Mouse (Mus musculus) urinary bladder, postnatal 25 days (tissue): ENCODE data around the gene Rab17.

Experiments
- DNase-seq: peaks from one replicate; pipeline ENCODE4 v3.0.0; 2022; ENCODE audit warnings: low spot score

The Rab17 gene

GRCm38 (mm10) chr1:90969347-90969784 lies at the start of gene Rab17:
Gene Rab17, minus strand, starts transcription at chr1:90969661.
- no peak for DNase-seq

DNA sequence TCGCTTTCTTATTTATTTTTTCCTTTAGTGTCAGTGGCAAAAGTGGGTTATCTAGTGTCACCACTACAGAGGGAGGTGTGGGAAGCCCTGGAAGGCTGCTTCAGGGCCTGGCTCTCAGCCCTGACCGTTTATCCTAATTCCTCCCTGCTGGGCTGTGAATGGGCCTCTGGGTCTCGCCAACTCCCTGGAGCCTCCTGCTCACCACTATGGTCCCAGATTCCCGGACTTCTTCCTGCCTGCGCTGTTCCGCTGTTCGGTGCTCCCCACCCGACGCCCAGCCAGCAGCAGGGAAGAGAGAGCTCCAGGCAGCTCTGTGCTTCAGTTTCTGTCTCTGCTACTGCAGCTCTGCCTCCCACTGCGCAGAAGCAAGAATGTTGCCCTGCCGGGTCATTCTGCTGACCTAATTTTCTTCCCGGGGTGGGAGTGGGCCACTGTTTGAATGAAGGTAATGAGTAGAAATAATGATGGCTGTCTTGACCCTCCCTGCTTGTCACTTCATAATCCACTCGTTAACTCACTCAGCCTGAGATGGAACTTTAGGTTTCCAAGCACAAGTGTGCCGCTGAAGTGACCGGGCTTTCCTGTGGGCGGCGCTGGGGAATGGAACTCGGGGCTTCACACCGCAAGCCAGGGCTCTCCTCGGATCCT lies 47.8 kb upstream of the Rab17 start:
- no peak for DNase-seq

DNA sequence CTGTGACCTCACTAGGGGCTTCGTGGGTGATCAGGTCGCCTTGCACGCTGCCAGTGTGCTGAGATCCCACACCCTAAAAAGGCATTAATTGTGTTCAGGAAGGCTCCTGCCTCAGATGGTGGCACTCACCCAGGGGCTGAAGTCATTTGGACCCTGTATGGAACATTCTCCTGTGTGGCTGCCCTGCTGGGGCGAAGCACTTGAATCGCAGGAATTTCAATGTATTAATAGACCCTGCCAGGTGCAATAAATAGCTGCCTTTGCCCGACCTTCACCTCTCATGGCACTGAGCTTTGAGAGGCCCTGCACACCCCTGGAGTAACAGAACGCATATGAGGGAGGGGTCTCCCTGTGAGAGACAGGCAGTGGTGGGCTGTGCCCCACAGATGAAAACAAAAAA lies 46.1 kb upstream of the Rab17 start:
- DNase-seq: no peak

- no peak for DNase-seq
Observed at GRCm38 (mm10) chr1:91013803-91014202, 44.3 kb upstream of the Rab17 start.

GRCm38 (mm10) chr1:91011336-91011735 lies 41.9 kb upstream of the Rab17 start:
- DNase-seq: no peak

DNA sequence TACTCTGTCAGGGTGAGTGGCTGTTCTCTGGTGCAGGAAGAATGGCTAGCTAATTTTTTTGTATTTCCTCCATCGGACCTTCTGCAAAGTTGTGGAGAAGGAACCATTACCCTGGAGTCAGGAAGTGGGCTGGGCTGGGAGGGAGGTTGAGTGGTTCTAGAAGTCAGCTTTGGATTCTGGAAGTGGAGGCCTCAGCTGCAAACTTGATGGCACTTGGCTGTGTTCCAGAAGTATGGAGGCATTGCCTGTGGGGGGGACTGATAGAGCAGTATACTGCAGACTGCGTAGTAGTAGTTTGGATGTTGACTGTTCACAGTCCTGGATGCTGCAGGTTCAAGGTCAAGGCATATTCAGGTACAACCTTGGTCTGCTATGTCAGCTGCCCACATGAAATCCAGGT lies 41.3 kb upstream of the Rab17 start:
- DNase-seq: no peak

- no peak for DNase-seq
Observed at GRCm38 (mm10) chr1:91010216-91010615, 40.8 kb upstream of the Rab17 start.

GRCm38 (mm10) chr1:91009266-91009665 lies 39.8 kb upstream of the Rab17 start:
- no peak for DNase-seq

DNA sequence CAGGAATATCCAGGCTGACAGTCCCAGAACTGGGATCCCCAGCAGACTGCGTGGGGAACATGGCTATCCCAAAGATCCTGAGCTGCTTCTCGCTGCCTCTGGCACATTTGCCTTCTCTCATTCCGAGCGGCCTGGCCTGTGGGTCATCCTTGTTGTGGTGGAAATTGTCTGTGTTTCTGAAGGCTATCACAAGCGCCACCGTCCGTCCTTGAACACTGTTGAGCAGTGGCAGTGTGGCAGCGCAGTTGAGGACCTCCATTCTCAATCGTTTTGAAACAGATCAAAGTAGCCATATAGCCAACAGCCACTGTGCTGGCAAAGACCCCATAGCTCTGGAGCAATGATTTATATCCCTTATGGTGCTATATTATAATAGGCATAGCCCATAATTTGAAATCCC lies 39.3 kb upstream of the Rab17 start:
- DNase-seq: no peak

DNA sequence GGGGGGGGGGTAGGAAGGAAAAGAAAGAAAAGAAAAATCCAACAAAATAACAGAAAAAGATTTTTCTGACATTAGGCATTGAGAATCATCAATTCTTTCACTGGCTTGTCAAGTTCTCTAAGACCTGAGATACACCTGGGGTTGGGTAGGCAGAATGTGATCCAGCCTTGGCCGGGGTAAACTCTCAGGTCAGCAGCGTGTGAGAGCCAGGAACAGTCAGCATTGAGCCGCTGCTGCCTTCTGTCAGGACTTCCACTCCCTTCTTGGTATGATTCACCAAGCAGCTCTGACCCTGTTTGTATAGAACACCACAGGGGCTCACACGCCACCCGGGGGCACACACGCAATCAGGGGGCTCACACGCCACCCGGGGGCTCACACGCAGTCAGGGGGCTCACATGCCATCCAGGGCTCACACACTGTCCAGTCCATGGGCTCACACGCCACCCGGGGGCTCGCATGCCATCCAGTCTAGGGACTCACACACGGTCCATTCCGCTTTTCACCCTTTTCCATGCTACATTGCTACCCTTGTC lies 38.8 kb upstream of the Rab17 start:
- no peak for DNase-seq

DNA sequence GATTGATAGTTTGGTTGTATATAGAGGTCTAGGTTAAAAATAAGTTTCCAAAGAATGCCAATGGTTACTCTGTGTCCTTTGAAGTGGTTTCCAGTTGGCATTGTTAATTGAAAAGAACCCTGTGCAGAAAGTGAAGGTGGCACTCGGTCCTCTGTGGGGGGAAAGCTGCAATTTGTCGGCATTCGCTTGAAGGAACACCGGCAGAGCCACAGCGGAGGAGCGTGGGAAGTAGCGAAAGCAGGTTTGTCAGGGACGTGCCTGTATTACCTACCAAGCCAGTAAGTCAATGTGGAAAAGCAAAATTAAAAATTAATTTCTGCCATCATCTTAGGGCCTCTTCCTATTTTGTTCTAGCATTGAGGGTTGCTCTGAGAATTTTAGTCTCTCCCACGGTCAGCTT lies 37.2 kb upstream of the Rab17 start:
- DNase-seq: no peak

DNA sequence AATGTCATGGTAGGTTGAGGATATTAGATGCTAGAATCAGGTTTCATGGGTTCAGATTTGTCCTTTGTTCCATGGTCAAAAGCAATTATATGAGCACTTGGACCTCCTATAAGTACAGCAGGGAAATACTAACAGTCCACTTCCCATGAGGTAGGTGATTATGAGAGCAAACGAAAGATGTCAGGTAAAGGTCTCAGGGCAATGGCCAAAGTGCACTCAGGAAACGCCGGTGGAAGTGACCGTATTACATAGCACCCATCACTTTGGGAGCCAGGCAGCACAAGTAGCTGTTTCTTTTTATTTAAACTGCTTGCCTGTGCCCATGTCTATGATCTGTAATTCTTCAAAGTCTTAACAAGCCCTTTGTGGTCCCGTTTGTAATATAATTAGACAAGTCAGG lies 36.6 kb upstream of the Rab17 start:
- DNase-seq: no peak

DNA sequence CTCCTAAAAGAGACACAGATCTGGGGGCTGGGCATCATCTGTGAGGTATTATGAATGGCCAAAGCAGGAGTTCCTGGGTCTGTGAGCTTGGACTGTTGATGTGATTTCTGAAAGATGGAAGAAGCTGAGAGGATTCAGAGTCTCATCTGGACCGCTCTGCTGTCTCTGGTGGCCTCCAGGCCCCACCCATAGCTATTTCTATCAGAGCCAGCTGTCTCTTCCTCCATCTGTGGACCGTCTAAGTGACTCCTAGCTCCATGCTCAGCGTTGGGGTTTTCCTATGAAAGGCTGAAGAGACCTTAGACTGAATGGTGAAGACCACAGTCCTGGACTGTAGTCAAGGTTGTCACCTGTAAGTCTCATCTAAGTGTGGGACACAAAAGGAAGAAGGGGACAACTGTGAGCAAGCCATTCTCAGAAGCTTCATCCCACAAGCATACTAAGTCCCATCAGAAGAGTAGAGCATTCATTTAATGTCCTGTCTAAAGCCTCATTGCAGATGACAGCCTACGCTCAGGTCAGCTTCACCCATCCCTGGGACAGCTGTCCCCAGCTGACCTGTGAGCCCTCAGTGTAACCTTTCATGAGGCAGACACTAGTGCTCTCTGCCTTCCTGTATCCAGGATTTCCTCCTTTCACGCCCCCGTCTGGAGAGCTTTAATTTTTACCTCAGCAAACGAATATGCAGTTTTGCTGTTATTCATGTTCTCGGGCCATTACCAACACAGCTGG lies 34.2 kb upstream of the Rab17 start:
- no peak for DNase-seq

GRCm38 (mm10) chr1:91002641-91003040 lies 33.2 kb upstream of the Rab17 start:
- no peak for DNase-seq

DNA sequence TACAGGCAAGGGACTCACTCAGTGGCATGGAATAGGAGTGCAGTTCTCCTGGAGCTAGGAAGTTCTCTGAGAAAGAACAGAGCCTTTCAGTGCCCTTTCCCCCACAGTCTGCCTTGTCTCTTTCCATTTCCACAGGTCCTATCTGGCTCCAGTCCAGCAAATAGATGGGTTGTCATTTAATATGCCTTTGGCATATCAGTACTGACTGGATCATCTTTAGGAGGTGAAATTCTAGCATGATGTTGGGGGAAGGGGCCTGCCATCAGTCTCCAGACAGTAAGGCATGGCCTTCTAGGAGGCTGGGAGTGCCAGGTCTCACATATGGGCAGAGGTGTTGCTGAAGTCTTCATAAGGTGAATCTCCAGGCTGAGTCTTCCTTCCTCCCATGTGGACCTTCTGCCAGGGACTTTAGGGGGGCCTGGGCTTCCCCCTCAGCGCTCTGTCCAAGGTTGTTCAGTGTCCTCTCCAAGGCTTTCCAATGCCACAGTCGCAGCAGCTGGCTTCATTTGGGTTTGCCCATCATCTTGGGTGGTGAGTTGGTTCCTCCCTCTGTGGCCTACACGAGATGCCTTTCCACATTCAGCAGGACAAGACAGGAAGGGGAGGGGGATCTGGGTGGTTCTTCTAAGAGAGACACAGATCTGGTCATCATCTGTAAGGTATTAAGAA lies 32.5 kb upstream of the Rab17 start:
- no peak for DNase-seq

DNA sequence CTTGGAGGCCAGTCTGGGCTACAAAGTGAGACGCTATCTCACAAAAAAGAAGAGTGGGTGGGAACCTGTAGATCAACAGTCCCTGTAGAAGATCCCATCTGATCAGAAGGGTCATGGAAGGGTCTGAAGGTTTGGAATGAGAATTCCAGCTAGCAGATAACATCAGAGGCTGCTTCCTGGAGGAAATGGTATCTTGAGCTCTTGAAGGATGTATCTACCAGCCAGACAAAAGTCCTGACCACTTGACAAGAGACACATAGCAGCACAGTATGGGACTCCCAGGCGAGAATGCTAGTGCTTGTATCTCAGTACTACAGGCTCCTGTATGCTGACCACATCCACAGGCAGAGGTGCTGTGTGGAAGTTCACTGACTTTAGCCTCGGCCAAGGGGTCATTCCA lies 31.6 kb upstream of the Rab17 start:
- no peak for DNase-seq

DNA sequence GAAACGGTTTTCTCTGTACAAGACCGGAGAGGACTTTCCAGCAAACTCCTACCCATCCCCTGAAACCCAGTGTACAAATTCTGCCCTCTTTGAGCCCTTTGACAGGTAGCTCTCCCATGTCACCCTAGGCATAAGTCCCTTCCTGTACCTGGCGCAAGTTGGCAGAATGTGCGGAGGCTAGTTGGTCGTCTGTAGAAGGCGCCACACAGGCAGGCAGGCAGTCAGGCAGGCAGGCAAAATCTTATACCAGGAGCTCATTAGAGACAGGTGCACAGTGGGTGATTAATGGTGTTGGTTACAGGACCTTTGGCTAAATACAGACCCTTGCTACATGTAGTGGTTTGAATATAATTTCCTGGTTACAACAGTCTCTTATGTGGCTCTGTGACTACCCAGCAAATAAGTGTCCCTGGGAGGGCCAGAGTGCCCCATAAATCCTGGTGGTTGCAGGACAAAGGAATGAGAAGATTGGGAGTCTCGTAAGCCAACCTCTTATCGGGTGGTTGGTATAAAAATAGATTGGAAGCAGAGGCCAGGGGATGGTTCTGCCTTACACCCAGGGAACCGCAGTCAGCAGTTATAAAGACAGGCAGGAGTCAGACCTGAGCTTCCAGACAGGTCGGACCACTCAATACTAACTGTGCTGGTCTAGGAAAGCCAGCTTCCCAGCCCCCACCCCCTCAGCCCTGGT lies 30.6 kb upstream of the Rab17 start:
- DNase-seq: no peak

DNA sequence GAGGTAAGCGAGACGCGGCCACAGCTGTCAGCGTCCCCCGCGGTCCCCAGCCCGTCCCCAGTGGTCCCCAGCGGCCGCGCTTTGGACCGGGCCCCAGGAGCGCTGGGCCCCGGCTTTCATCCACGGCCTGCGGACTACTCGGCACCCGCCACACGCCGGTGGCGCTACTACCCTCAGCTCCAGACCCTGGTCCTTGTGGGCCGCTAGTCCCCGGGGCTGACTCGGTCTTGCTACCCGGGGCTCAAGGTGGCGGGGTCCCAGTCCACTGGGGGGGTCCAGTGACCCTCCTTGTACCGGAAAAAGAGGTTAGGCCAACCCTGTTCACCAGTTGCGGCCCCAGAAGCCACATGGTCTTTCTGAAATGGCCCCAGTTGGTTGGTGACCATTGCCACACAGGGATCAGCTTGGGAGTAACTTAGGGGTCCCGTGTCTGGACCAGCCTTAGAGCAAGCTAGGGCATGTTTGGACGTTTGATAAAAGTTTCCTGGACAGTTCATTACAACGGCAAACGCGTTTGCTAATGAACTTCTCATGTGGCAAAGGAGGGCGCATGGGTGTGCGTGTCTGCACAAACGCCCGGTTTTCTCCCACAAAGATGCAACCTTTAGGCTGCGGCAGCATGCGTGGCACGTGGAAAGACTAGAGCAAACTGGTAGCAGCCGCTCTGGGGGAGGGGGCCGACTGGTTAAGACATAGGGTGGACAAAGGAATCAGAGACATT lies 29.6 kb upstream of the Rab17 start:
- DNase-seq: no peak

GRCm38 (mm10) chr1:90998268-90998890 lies 28.9 kb upstream of the Rab17 start, which contains the start of gene Lrrfip1:
Gene Lrrfip1, plus strand, starts transcription at chr1:90998737.
- DNase-seq: peak; percentile 57

- DNase-seq: no peak
Observed at GRCm38 (mm10) chr1:90997641-90998040, 28.2 kb upstream of the Rab17 start.

GRCm38 (mm10) chr1:90997136-90997535 lies 27.7 kb upstream of the Rab17 start:
- no peak for DNase-seq
